Mouse (Mus musculus) embryonic facial prominence, embryonic 12.5 days (tissue): ENCODE measurements at regions not wholly inside any gene's neighbourhood (a gene's known extent, or its start where the extent isn't known, plus 50 kb on each side); places are given as distances from the start of the nearest gene placed in this dataset.

Experiments
- ATAC-seq: fragments of 200-750 bp; cut with Nextera tagmentation; 2 replicates; pipeline ENCODE4 v1.8.0; 2017; ENCODE audit not compliant: insufficient number of reproducible peaks, insufficient read depth, low FRiP score, low TSS enrichment
- H3K27ac ChIP-seq: fragments of 300-500 bp; sonication (generic); 2 replicates; pipeline ENCODE4 v1.5.1; 2016; ENCODE audit warnings: mild to moderate bottlenecking
- H3K27me3 ChIP-seq: fragments of 300-500 bp; sonication (generic); 2 replicates; pipeline ENCODE4 v1.6.1; 2016; ENCODE audit warnings: mild to moderate bottlenecking, moderate library complexity
- H3K36me3 ChIP-seq: fragments of 300-500 bp; sonication (generic); 2 replicates; pipeline ENCODE4 v1.6.1; 2016; ENCODE audit warnings: mild to moderate bottlenecking
- H3K4me1 ChIP-seq: fragments of 300-500 bp; sonication (generic); 2 replicates; pipeline ENCODE4 v1.6.1; 2016
- H3K4me2 ChIP-seq: fragments of 300-500 bp; sonication (generic); replicated peaks from 2 replicates; pipeline ENCODE4 v1.6.1; 2016; ENCODE audit warnings: mild to moderate bottlenecking, moderate library complexity
- H3K4me3 ChIP-seq: fragments of 300-500 bp; sonication (generic); 2 replicates; pipeline ENCODE4 v1.5.1; 2016; ENCODE audit warnings: mild to moderate bottlenecking
- H3K9ac ChIP-seq: fragments of 300-500 bp; sonication (generic); 2 replicates; pipeline ENCODE4 v1.6.1; 2016; ENCODE audit warnings: mild to moderate bottlenecking, moderate library complexity
- H3K9me3 ChIP-seq: fragments of 300-500 bp; sonication (generic); 2 replicates; pipeline ENCODE4 v1.6.1; 2016; ENCODE audit warnings: mild to moderate bottlenecking, moderate library complexity
- WGBS: fragments of 180-500 bp; shearing (Covaris S2); methylation state at CpG from one replicate; pipeline ENCODE4 v1.1.7; 2016; 5-methylcytosine and 5-hydroxymethylcytosine counted together

- Histone ChIP-seq H3K27ac (no peak overlapping the region), H3K9ac (no peak overlapping the region), H3K9me3 (no peaks in the 10 kb centered on the region), H3K4me3 (no peak overlapping the region), H3K4me1 (no peaks in the 10 kb centered on the region), H3K36me3 (no peaks in the 10 kb centered on the region), H3K4me2 (no peak overlapping the region), H3K27me3 (no peaks in the 10 kb centered on the region)
- no peak for ATAC-seq
Measured at GRCm38 (mm10) chr15:69632306-69632705, 3131.6 kb upstream of the Lrrc6 start.

- Histone ChIP-seq H3K4me1 (no peaks in the 10 kb centered on the region), H3K27me3 (no peaks in the 10 kb centered on the region), H3K4me3 (no peak overlapping the region), H3K4me2 (no peak overlapping the region), H3K9ac (no peak overlapping the region), H3K36me3 (no peaks in the 10 kb centered on the region), H3K27ac (no peak overlapping the region), H3K9me3 (no peaks in the 10 kb centered on the region)
- WGBS, result 69% methylated on average over 2 of the region's 2 CpGs
- ATAC-seq, result no peak
Measured at GRCm38 (mm10) chr15:69617998-69618397, 3117.3 kb upstream of the Lrrc6 start.

GRCm38 (mm10) chr15:69614048-69614447 is 3113.3 kb upstream of the Lrrc6 start:
- H3K9me3 ChIP-seq, result no peaks in the 10 kb centered on the region
- H3K36me3 ChIP-seq, result no peaks in the 10 kb centered on the region
- H3K27ac ChIP-seq, result no peak overlapping the region
- ATAC-seq, result no peak
- H3K27me3 ChIP-seq, result no peaks in the 10 kb centered on the region
- H3K4me1 ChIP-seq, result no peaks in the 10 kb centered on the region
- no peak overlapping the region for H3K9ac ChIP-seq
- WGBS, result 70% methylated on average over 3 of the region's 3 CpGs
- no peak overlapping the region for H3K4me3 ChIP-seq
- no peak overlapping the region for H3K4me2 ChIP-seq

GRCm38 (mm10) chr15:69591219-69592006 is 3090.7 kb upstream of the Lrrc6 start:
- Histone ChIP-seq H3K4me3 (no peak overlapping the region), H3K36me3 (no peaks in the 10 kb centered on the region), H3K9me3 (no peaks in the 10 kb centered on the region), H3K27me3 (no peaks in the 10 kb centered on the region), H3K27ac (no peak overlapping the region), H3K4me1 (no peaks in the 10 kb centered on the region; the same call in 1 of the 2 replicates), H3K9ac (no peak overlapping the region), H3K4me2 (no peak overlapping the region)
- WGBS, result 25% methylated on average over 4 of the region's 4 CpGs
- ATAC-seq, result 0 out of 2 replicates have a peak, but pooled peaks have one; percentile 41

GRCm38 (mm10) chr15:69588084-69588483 is 3087.4 kb upstream of the Lrrc6 start:
- H3K4me2 ChIP-seq, result no peak overlapping the region
- WGBS, result 42% methylated on average over 5 of the region's 5 CpGs
- no peaks in the 10 kb centered on the region; the same call in 1 of the 2 replicates for H3K4me1 ChIP-seq
- ATAC-seq, result no peak
- no peak overlapping the region for H3K4me3 ChIP-seq
- no peaks in the 10 kb centered on the region for H3K36me3 ChIP-seq
- no peak overlapping the region for H3K27ac ChIP-seq
- H3K27me3 ChIP-seq, result no peaks in the 10 kb centered on the region
- no peaks in the 10 kb centered on the region for H3K9me3 ChIP-seq
- no peak overlapping the region for H3K9ac ChIP-seq

GRCm38 (mm10) chr15:69576742-69577141 is 3076.0 kb upstream of the Lrrc6 start:
- no peaks in the 10 kb centered on the region; the same call in 1 of the 2 replicates for H3K4me1 ChIP-seq
- H3K36me3 ChIP-seq, result no peaks in the 10 kb centered on the region
- no peaks in the 10 kb centered on the region for H3K9me3 ChIP-seq
- WGBS, result 23% methylated on average over 2 of the region's 2 CpGs
- H3K9ac ChIP-seq, result no peak overlapping the region
- H3K4me3 ChIP-seq, result no peak overlapping the region
- no peak for ATAC-seq
- H3K27ac ChIP-seq, result no peak overlapping the region
- H3K27me3 ChIP-seq, result no peaks in the 10 kb centered on the region
- H3K4me2 ChIP-seq, result no peak overlapping the region

- H3K27ac ChIP-seq, result no peak overlapping the region
- no peaks in the 10 kb centered on the region; the same call in 1 of the 2 replicates for H3K4me1 ChIP-seq
- no peak overlapping the region for H3K4me2 ChIP-seq
- peak; percentile 85 for ATAC-seq
- no peak overlapping the region for H3K4me3 ChIP-seq
- H3K27me3 ChIP-seq, result no peaks in the 10 kb centered on the region
- H3K9ac ChIP-seq, result no peak overlapping the region
- 39% methylated on average over 4 of the region's 4 CpGs for WGBS
- no peaks in the 10 kb centered on the region for H3K9me3 ChIP-seq
- no peaks in the 10 kb centered on the region for H3K36me3 ChIP-seq
Measured at GRCm38 (mm10) chr15:69575611-69576153, 3075.0 kb upstream of the Lrrc6 start.

- H3K27me3 ChIP-seq, result no peaks in the 10 kb centered on the region
- no peak overlapping the region for H3K4me3 ChIP-seq
- ATAC-seq, result no peak
- H3K4me2 ChIP-seq, result no peak overlapping the region
- no peaks in the 10 kb centered on the region for H3K4me1 ChIP-seq
- H3K9me3 ChIP-seq, result no peaks in the 10 kb centered on the region
- WGBS, result 90% methylated on average over 3 of the region's 3 CpGs
- H3K36me3 ChIP-seq, result no peaks in the 10 kb centered on the region
- H3K27ac ChIP-seq, result no peak overlapping the region
- no peak overlapping the region for H3K9ac ChIP-seq
Measured at GRCm38 (mm10) chr15:69554171-69554570, 3053.5 kb upstream of the Lrrc6 start.

- no peak for ATAC-seq
- 77% methylated on average over 5 of the region's 5 CpGs for WGBS
Measured at GRCm38 (mm10) chr15:69552062-69552628, 3051.4 kb upstream of the Lrrc6 start.

GRCm38 (mm10) chr15:69551012-69551411 is 3050.3 kb upstream of the Lrrc6 start:
- WGBS, result 54% methylated on average over 1 of the region's 1 CpGs
- H3K27ac ChIP-seq, result no peak overlapping the region
- no peaks in the 10 kb centered on the region for H3K27me3 ChIP-seq
- no peaks in the 10 kb centered on the region for H3K4me1 ChIP-seq
- no peak for ATAC-seq
- H3K4me2 ChIP-seq, result no peak overlapping the region
- H3K9me3 ChIP-seq, result no peaks in the 10 kb centered on the region
- H3K9ac ChIP-seq, result no peak overlapping the region
- H3K4me3 ChIP-seq, result no peak overlapping the region
- no peaks in the 10 kb centered on the region for H3K36me3 ChIP-seq

More at GRCm38 (mm10) chr15:69552062-69552628, 3051.4 kb upstream of the Lrrc6 start:
- no peaks in the 10 kb centered on the region for H3K9me3 ChIP-seq
- H3K36me3 ChIP-seq, result no peaks in the 10 kb centered on the region
- H3K4me2 ChIP-seq, result no peak overlapping the region
- no peaks in the 10 kb centered on the region for H3K27me3 ChIP-seq
- H3K4me3 ChIP-seq, result no peak overlapping the region
- H3K9ac ChIP-seq, result no peak overlapping the region
- no peaks in the 10 kb centered on the region for H3K4me1 ChIP-seq
- H3K27ac ChIP-seq, result no peak overlapping the region

GRCm38 (mm10) chr15:69526441-69527094 is 3025.9 kb upstream of the Lrrc6 start:
- 42% methylated on average over 6 of the region's 6 CpGs for WGBS
- Histone ChIP-seq H3K4me2 (no peak overlapping the region), H3K27me3 (no peaks in the 10 kb centered on the region), H3K4me1 (no peaks in the 10 kb centered on the region), H3K9ac (no peak overlapping the region), H3K27ac (no peak overlapping the region), H3K9me3 (no peaks in the 10 kb centered on the region), H3K4me3 (no peak overlapping the region), H3K36me3 (no peaks in the 10 kb centered on the region)
- no peak for ATAC-seq
